Mouse (Mus musculus): Measurements from ENCODE around the gene Negr1.

DNA sequence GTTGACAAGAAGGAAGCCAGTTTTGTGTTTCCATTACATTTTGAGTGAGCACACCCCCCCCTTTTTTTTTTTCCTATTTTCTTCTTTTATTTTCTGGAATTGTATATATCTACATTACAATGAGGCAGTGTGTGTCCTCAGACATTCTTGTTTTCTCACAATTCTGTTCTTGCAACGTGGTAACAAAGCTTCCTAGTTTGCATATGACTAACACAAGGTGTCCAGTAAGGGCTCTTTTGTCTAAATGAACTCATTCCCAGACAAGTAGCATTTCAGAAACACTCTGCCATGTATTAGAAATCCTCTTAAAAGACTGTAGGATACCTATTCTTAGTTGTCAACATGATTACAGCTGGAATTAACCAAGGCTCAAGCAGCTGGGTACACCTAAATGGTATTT, 760.2 kb downstream of the Negr1 start:
- TF ChIP-seq POLR2A (IDR thresholded peaks at IDR 0.05; ENCODE audit: extremely low read depth, insufficient read depth, low read length) (no peak), CTCF (IDR thresholded peaks at IDR 0.05; ENCODE audit: extremely low read depth, insufficient read depth, low read length) (no peak)
